Mouse (Mus musculus) liver, adult 2 months (tissue): ENCODE measurements around the gene Map3k20. TPM values are rescaled to one million over a fixed set of nuclear protein-coding genes. Genes with fewer than 3 reads are reported as not detected.
A peak's percentile ranks its signal among the peaks of the same experiment; 100 is the strongest.

ENCODE experiments used
- DNase-seq: peaks from one replicate; pipeline ENCODE4 v3.0.0-alpha.2; 2011; ENCODE audit warnings: low read depth, low spot score; ENCODE audit errors: extremely low read depth
- H3K27ac ChIP-seq: fragments of 200-500 bp; replicated peaks from 2 replicates; pipeline ENCODE4 v1.5.1; 2012; ENCODE audit warnings: low read depth, mild to moderate bottlenecking, control low read depth, inconsistent platforms, low read length; ENCODE audit not compliant: insufficient read depth
- H3K27me3 ChIP-seq: fragments of 200-500 bp; 2 replicates; pipeline ENCODE4 v1.6.1; 2012; ENCODE audit warnings: mild to moderate bottlenecking, moderate library complexity, low read length, inconsistent platforms; ENCODE audit not compliant: control insufficient read depth, insufficient read depth
- H3K36me3 ChIP-seq: fragments of 200-500 bp; 2 replicates; pipeline ENCODE4 v1.6.1; 2012; ENCODE audit warnings: low read length, inconsistent platforms; ENCODE audit not compliant: control insufficient read depth, insufficient read depth
- H3K4me1 ChIP-seq: fragments of 200-500 bp; 2 replicates; pipeline ENCODE4 v1.6.1; 2011; ENCODE audit warnings: low read length; ENCODE audit not compliant: control insufficient read depth, insufficient read depth
- H3K4me3 ChIP-seq: fragments of 200-500 bp; 2 replicates; pipeline ENCODE4 v1.5.1; 2011; ENCODE audit warnings: low read depth, mild to moderate bottlenecking, control low read depth, low read length, moderate library complexity; ENCODE audit not compliant: insufficient read depth
- H3K79me2 ChIP-seq: fragments of 200-500 bp; 2 replicates; pipeline ENCODE4 v1.6.1; 2012; ENCODE audit warnings: inconsistent platforms, mild to moderate bottlenecking, low read length, moderate library complexity; ENCODE audit not compliant: control insufficient read depth, insufficient read depth
- H3K9ac ChIP-seq: fragments of 200-500 bp; 2 replicates; pipeline ENCODE4 v1.6.1; 2012; ENCODE audit warnings: low read depth, mild to moderate bottlenecking, control low read depth, inconsistent platforms, low read length
- CTCF ChIP-seq: fragments of 200-500 bp; IDR thresholded peaks from 2 replicates; pipeline ENCODE4 v1.5.1; 2011; ENCODE audit warnings: low read depth, low read length, control low read depth
- POLR2A ChIP-seq: fragments of 200-500 bp; IDR thresholded peaks from 2 replicates; pipeline ENCODE4 v1.6.1; 2011; ENCODE audit warnings: low read length, control low read depth; ENCODE audit not compliant: insufficient read depth; ENCODE audit errors: extremely low read depth
- WGBS: fragments of 180-500 bp; shearing (Covaris S2); methylation state at CpG from one replicate; pipeline ENCODE4 v1.1.7; 2018; 5-methylcytosine and 5-hydroxymethylcytosine counted together
- polyA plus RNA-seq: library from polyadenylated mRNA; depleted of rRNA; stranded (reverse); fragments of >200 nt; gene quantifications from 2 replicates; pipeline ENCODE4 v1.2.3, GENCODE M21; 2012
- total RNA-seq: library from RNA; depleted of rRNA; stranded (reverse); fragments of >200 nt; gene quantifications from 2 replicates; pipeline ENCODE4 v1.2.3, GENCODE M21; 2014

Gene Map3k20
- total and polyA plus RNA-seq, 2 experiments, result 4.6 to 11.8 TPM

- no peaks in the 10 kb centered on the region for H3K27me3 ChIP-seq
- DNase-seq, result no peak
- H3K4me1 ChIP-seq, result 0 out of 2 replicates have a peak, but pooled peaks cover 1% of the 10 kb centered on the region
- no peak overlapping the region for H3K9ac ChIP-seq
- no peak overlapping the region for H3K27ac ChIP-seq
- WGBS, result 98% methylated on average over 3 of the region's 3 CpGs
- H3K79me2 ChIP-seq, result no peaks in the 10 kb centered on the region
- no peak overlapping the region for H3K4me3 ChIP-seq
- no peak for TF ChIP-seq CTCF
- no peak for TF ChIP-seq POLR2A
- peaks cover 3% of the 10 kb centered on the region; the same call in 1 of the 2 replicates for H3K36me3 ChIP-seq
These were observed 76.1 kb downstream of the Map3k20 start for GRCm38 (mm10) chr2:72361572-72361971.

- 0 out of 2 replicates have a peak, but pooled peaks cover 1% of the 10 kb centered on the region for H3K4me1 ChIP-seq
- WGBS, result 98% methylated on average over 1 of the region's 1 CpGs
- TF ChIP-seq POLR2A (no peak), CTCF (no peak)
- H3K79me2 ChIP-seq, result no peaks in the 10 kb centered on the region
- no peak overlapping the region for H3K4me3 ChIP-seq
- no peak for DNase-seq
- H3K9ac ChIP-seq, result no peak overlapping the region
- H3K27ac ChIP-seq, result no peak overlapping the region
- H3K27me3 ChIP-seq, result no peaks in the 10 kb centered on the region
- H3K36me3 ChIP-seq, result peaks cover 1% of the 10 kb centered on the region; the same call in 1 of the 2 replicates
These were observed 78.0 kb downstream of the Map3k20 start for GRCm38 (mm10) chr2:72363449-72363848.

DNA sequence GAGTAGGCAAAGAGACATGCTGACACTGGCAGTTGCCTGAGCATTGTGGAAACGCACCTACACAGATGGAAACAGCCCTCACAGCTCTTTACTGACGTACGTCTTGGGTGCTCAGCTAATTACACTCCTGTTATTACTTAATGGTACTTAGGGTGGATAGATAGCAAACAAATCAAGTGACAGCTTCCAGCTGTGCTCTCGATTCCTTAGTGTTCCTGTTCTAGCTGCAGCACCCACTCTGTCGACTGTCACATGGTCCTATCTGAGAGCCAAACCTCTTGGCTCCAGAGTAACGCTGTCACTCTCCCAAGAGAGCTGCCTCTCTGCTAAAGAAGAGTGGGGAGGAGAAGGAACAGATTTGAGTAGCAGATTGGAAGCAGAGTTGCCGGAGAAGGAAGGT is 80.5 kb downstream of the Map3k20 start:
- no peak overlapping the region for H3K27ac ChIP-seq

DNA sequence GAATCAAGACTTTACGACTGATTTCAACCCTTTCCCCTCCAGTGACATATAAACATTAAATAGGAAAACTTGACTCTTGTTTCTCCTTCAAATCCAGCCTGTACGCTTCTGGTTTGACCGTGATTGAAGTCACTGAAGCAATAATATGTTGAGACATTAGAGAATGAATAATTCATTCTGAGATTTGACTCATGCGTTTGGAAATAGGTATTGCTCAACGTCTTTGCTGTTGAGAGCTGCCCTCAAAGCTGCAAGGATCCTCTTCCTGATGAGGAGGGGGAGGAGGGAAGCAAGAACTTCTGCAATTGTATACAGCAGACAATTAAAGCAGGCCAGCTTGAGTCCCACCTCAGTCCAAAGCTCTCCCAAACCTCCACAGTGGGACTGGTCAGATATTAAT is 81.1 kb downstream of the Map3k20 start:
- Histone ChIP-seq H3K79me2 (no peaks in the 10 kb centered on the region), H3K36me3 (peaks cover 1% of the 10 kb centered on the region; the same call in 1 of the 2 replicates), H3K4me3 (no peak overlapping the region), H3K27ac (no peak overlapping the region), H3K4me1 (0 out of 2 replicates have a peak, but pooled peaks cover 1% of the 10 kb centered on the region), H3K27me3 (no peaks in the 10 kb centered on the region), H3K9ac (no peak overlapping the region)
- TF ChIP-seq POLR2A, result no peak
- no peak for TF ChIP-seq CTCF
- WGBS, result 68% methylated on average over 5 of the region's 5 CpGs
- DNase-seq, result peak; percentile 40

More for the DNA sequence above, 80.5 kb downstream of the Map3k20 start:
- 0 out of 2 replicates have a peak, but pooled peaks cover 1% of the 10 kb centered on the region for H3K4me1 ChIP-seq
- H3K79me2 ChIP-seq, result no peaks in the 10 kb centered on the region
- DNase-seq, result peak; percentile 24
- H3K36me3 ChIP-seq, result peaks cover 1% of the 10 kb centered on the region; the same call in 1 of the 2 replicates
- WGBS, result 75% methylated on average over 7 of the region's 7 CpGs
- no peak overlapping the region for H3K4me3 ChIP-seq
- no peak for TF ChIP-seq CTCF
- TF ChIP-seq POLR2A, result no peak
- H3K9ac ChIP-seq, result no peak overlapping the region
- H3K27me3 ChIP-seq, result no peaks in the 10 kb centered on the region

DNA sequence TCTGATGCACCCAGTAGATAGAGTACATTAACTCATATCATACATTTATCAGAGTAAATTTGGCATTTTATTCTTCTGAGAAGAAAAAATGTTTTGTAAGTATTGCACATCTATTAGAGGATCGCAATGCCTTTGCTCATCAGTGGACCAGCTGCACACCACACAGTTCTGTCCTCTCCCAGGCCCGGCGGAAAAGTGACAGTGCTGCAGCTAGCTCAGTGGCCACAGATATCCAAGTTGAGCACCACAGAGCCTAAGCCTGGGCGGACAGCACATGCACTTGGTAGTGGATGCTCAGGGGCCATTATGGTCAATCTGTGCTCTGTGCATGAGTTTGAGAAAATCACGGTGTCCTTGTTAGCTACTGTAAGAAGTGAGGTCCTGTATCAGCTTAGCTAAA is 82.4 kb downstream of the Map3k20 start:
- no peak overlapping the region for H3K27ac ChIP-seq
- 96% methylated on average over 5 of the region's 5 CpGs for WGBS
- H3K4me3 ChIP-seq, result no peak overlapping the region
- TF ChIP-seq CTCF (no peak), POLR2A (no peak)
- DNase-seq, result no peak
- no peaks in the 10 kb centered on the region for H3K27me3 ChIP-seq
- no peak overlapping the region for H3K9ac ChIP-seq
- H3K79me2 ChIP-seq, result no peaks in the 10 kb centered on the region
- H3K36me3 ChIP-seq, result peaks cover 3% of the 10 kb centered on the region; the same call in 1 of the 2 replicates
- H3K4me1 ChIP-seq, result 0 out of 2 replicates have a peak, but pooled peaks cover 1% of the 10 kb centered on the region

GRCm38 (mm10) chr2:72369140-72369600 is 83.7 kb downstream of the Map3k20 start:
- no peaks in the 10 kb centered on the region for H3K27me3 ChIP-seq
- DNase-seq, result peak; percentile 19
- TF ChIP-seq CTCF, result no peak
- TF ChIP-seq POLR2A, result no peak
- H3K9ac ChIP-seq, result no peak overlapping the region
- peaks cover 3% of the 10 kb centered on the region; the same call in 1 of the 2 replicates for H3K36me3 ChIP-seq
- H3K79me2 ChIP-seq, result no peaks in the 10 kb centered on the region
- H3K4me1 ChIP-seq, result 0 out of 2 replicates have a peak, but pooled peaks cover 1% of the 10 kb centered on the region
- H3K4me3 ChIP-seq, result no peak overlapping the region
- 56% methylated on average over 6 of the region's 6 CpGs for WGBS
- H3K27ac ChIP-seq, result peak overlapping the region; percentile 60
